Mouse (Mus musculus) liver, embryonic 13.5 days (tissue): Measurements from ENCODE around the gene Cav3. TPM values are rescaled to one million over a fixed set of nuclear protein-coding genes. Genes with fewer than 3 reads are reported as not detected.

Experiments
- polyA plus RNA-seq: library from polyadenylated mRNA; unstranded; fragments of >200 nt; fragmentation: Nextera tagmentation; extraction: Ambion mirVana; gene quantifications from 2 replicates; pipeline ENCODE4 v1.2.1, GENCODE M21; 2015

The Cav3 gene
- polyA plus RNA-seq, 1 experiment from 2014 or later = 0.36 TPM

Other genes starting within 250 kb of the Cav3 start
- 1.1 and 1.6 TPM in 2 replicates for gene Lmcd1, start 185.7 kb upstream of the Cav3 start, polyA plus RNA-seq
- 0.08 TPM in 1 of 2 replicates, not detected in the other for gene Ssu2, start 71.5 kb upstream of the Cav3 start, polyA plus RNA-seq
- not detected in 2 replicates for gene Oxtr, start 30.4 kb downstream of the Cav3 start, polyA plus RNA-seq
- 30.7 and 36.7 TPM in 2 replicates for gene Rad18, start 237.2 kb downstream of the Cav3 start, polyA plus RNA-seq